ENCODE assay signal across 46 mouse cellular contexts in genomic region chr5:86725021-86725420, GRCm38 (mm10). TPM values are rescaled to one million over a fixed set of nuclear protein-coding genes. Genes with fewer than 3 reads are reported as not detected.
"Had no signal": no experiment of that assay in that cellular context is flagged by ENCODE, and none has a peak within 500 bp of the region (broad histone marks: within the 10 kb centered on the region; RNA-seq: fewer than 3 reads in every experiment).

No protein-coding gene starts in this region.

- H3K4me1 ChIP-seq: limb, embryonic 10.5 days; limb, embryonic 12.5 days; limb, embryonic 13.5 days; limb, embryonic 15.5 days; liver, embryonic 12.5 days; liver, embryonic 13.5 days; liver, embryonic 15.5 days; lung, embryonic 15.5 days; megakaryocyte, embryonic 14.5 days; midbrain, embryonic 10.5 days; midbrain, embryonic 12.5 days; midbrain, embryonic 13.5 days; midbrain, embryonic 15.5 days; neural tube, embryonic 12.5 days had no signal

- DNase-seq: left cerebral cortex, postnatal 4 days; liver, embryonic 13.5 days; liver, postnatal 0 days; lung, adult 18-20 months; lung, adult 2 months; lung, embryonic 14.5 days; lung, postnatal 10 days; lung, postnatal 14 days; lung, postnatal 36 days; lung, postnatal 4 days; midbrain, embryonic 14.5 days had no signal

- H3K4me3 ChIP-seq: left cerebral cortex, adult 2 months; limb, embryonic 10.5 days; limb, embryonic 12.5 days; limb, embryonic 13.5 days; limb, embryonic 15.5 days; liver, embryonic 12.5 days; liver, embryonic 13.5 days; liver, embryonic 15.5 days; lung, embryonic 15.5 days; megakaryocyte, embryonic 14.5 days; midbrain, embryonic 10.5 days; midbrain, embryonic 12.5 days; midbrain, embryonic 13.5 days; midbrain, embryonic 15.5 days; myocyte; neural tube, embryonic 12.5 days had no signal

- H3K27ac ChIP-seq: left cerebral cortex, adult 2 months; limb, embryonic 10.5 days; limb, embryonic 12.5 days; limb, embryonic 13.5 days; limb, embryonic 15.5 days; liver, embryonic 12.5 days; liver, embryonic 13.5 days; liver, embryonic 14.5 days; liver, embryonic 15.5 days; lung, embryonic 15.5 days; macrophage; midbrain, embryonic 10.5 days; midbrain, embryonic 12.5 days; midbrain, embryonic 13.5 days; midbrain, embryonic 15.5 days; neural tube, embryonic 12.5 days had no signal

- H3K36me3 ChIP-seq: limb, embryonic 10.5 days; limb, embryonic 12.5 days; limb, embryonic 13.5 days; limb, embryonic 15.5 days; liver, embryonic 12.5 days; liver, embryonic 13.5 days; liver, embryonic 15.5 days; lung, embryonic 15.5 days; midbrain, embryonic 10.5 days; midbrain, embryonic 12.5 days; midbrain, embryonic 13.5 days; midbrain, embryonic 15.5 days; neural tube, embryonic 12.5 days had no signal

- H3K27me3 ChIP-seq: limb, embryonic 12.5 days; limb, embryonic 13.5 days; limb, embryonic 15.5 days; liver, embryonic 12.5 days; liver, embryonic 13.5 days; liver, embryonic 15.5 days; lung, embryonic 15.5 days; megakaryocyte, embryonic 14.5 days; midbrain, embryonic 12.5 days; midbrain, embryonic 13.5 days; midbrain, embryonic 15.5 days; neural tube, embryonic 12.5 days had no signal

- H3K9ac ChIP-seq: limb, embryonic 12.5 days; limb, embryonic 13.5 days; limb, embryonic 15.5 days; liver, embryonic 12.5 days; liver, embryonic 13.5 days; liver, embryonic 14.5 days; liver, embryonic 15.5 days; liver, postnatal 0 days; lung, embryonic 14.5 days; lung, embryonic 15.5 days; midbrain, embryonic 12.5 days; midbrain, embryonic 13.5 days; midbrain, embryonic 15.5 days; neural tube, embryonic 12.5 days had no signal

RNA-seq across cellular contexts. Expression of gene Tmprss11e, which starts 20.6 kb away (rescaled TPM):
- total RNA-seq: left cerebral cortex, adult 2 months; left cerebral cortex, adult 8-10 months; left cerebral cortex, postnatal 10 days; left cerebral cortex, postnatal 14 days; left cerebral cortex, postnatal 25 days; left cerebral cortex, postnatal 36 days; left cerebral cortex, postnatal 4 days; megakaryocyte progenitor cell, adult 5-6 weeks; megakaryocyte, adult 5-6 weeks; megakaryocyte-erythroid progenitor cell, adult 5-6 weeks; midbrain, postnatal 0 days; monocyte, adult 5-6 weeks had no signal
- polyA plus RNA-seq: limb, embryonic 10.5 days; limb, embryonic 11.5 days; limb, embryonic 12.5 days; limb, embryonic 13.5 days; liver, embryonic 11.5 days; liver, embryonic 12.5 days; liver, embryonic 13.5 days; liver, embryonic 14.5 days; liver, embryonic 15.5 days; liver, embryonic 16.5 days; liver, postnatal 0 days; lung, embryonic 14.5 days; lung, embryonic 15.5 days; lung, embryonic 16.5 days; lung, postnatal 0 days; macrophage; midbrain, embryonic 10.5 days; midbrain, embryonic 11.5 days; midbrain, embryonic 12.5 days; midbrain, embryonic 14.5 days; midbrain, embryonic 15.5 days; midbrain, embryonic 16.5 days; midbrain, postnatal 0 days; myocyte; neural tube, embryonic 11.5 days; neural tube, embryonic 12.5 days had no signal

RNA-seq across cellular contexts. Expression of gene Tmprss11b, which starts 48.9 kb away (rescaled TPM):
- total RNA-seq: left cerebral cortex, adult 2 months; left cerebral cortex, adult 8-10 months; left cerebral cortex, postnatal 14 days; left cerebral cortex, postnatal 25 days; left cerebral cortex, postnatal 36 days; left cerebral cortex, postnatal 4 days; megakaryocyte progenitor cell, adult 5-6 weeks; megakaryocyte, adult 5-6 weeks; megakaryocyte-erythroid progenitor cell, adult 5-6 weeks; midbrain, postnatal 0 days; monocyte, adult 5-6 weeks had no signal
- polyA plus RNA-seq: limb, embryonic 10.5 days; limb, embryonic 11.5 days; limb, embryonic 12.5 days; limb, embryonic 13.5 days; liver, embryonic 11.5 days; liver, embryonic 12.5 days; liver, embryonic 13.5 days; liver, embryonic 14.5 days; liver, embryonic 15.5 days; liver, embryonic 16.5 days; liver, postnatal 0 days; lung, embryonic 14.5 days; lung, embryonic 16.5 days; lung, postnatal 0 days; macrophage; midbrain, embryonic 10.5 days; midbrain, embryonic 11.5 days; midbrain, embryonic 12.5 days; midbrain, embryonic 13.5 days; midbrain, embryonic 14.5 days; midbrain, embryonic 15.5 days; midbrain, embryonic 16.5 days; midbrain, postnatal 0 days; neural tube, embryonic 11.5 days; neural tube, embryonic 12.5 days had no signal
